In the genomic region with DNA sequence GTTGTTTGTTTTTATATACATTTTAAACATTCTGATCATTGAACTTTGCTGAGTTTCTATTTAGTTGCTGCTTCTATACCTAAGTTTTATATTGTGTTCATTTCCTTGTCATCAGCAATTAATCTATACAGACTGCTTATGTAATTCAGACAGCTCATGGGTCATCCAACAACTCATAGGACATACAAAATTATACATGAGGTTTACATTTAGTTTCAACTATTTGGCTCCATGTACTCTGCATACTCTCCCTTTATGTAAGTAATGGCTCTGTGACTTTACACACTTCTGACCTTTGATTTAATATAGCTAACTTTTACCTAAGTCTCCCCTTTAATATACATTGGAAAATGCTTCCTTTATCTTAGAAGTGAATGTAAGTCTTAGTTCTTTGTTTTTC, we compare ENCODE assay signal across 16 mouse cellular contexts.
"Had no signal": no experiment of that assay in that cellular context is flagged by ENCODE, and none has a peak within 500 bp of the region (broad histone marks: within the 10 kb centered on the region; RNA-seq: fewer than 3 reads in every experiment).

No protein-coding gene starts in this region.

- H3K36me3 ChIP-seq: liver, embryonic 12.5 days; midbrain, embryonic 13.5 days; midbrain, embryonic 15.5 days; neural tube, embryonic 13.5 days; neural tube, embryonic 15.5 days had no signal

- H3K27ac ChIP-seq: liver, embryonic 12.5 days; liver, embryonic 14.5 days; midbrain, embryonic 10.5 days; midbrain, embryonic 13.5 days; midbrain, embryonic 15.5 days; neural tube, embryonic 13.5 days; neural tube, embryonic 15.5 days had no signal

- H3K4me2 ChIP-seq: liver, embryonic 12.5 days; midbrain, embryonic 13.5 days; midbrain, embryonic 15.5 days; neural tube, embryonic 13.5 days; neural tube, embryonic 15.5 days had no signal

- H3K4me1 ChIP-seq: liver, embryonic 12.5 days; midbrain, embryonic 15.5 days; neural tube, embryonic 13.5 days; neural tube, embryonic 15.5 days had no signal

- H3K9ac ChIP-seq: liver, embryonic 12.5 days; liver, embryonic 14.5 days; midbrain, embryonic 13.5 days; midbrain, embryonic 15.5 days; neural tube, embryonic 13.5 days; neural tube, embryonic 15.5 days had no signal

- H3K27me3 ChIP-seq: liver, embryonic 12.5 days; midbrain, embryonic 13.5 days; midbrain, embryonic 15.5 days; neural tube, embryonic 13.5 days; neural tube, embryonic 15.5 days had no signal

- DNase-seq: lung, adult 2 months; right cerebral cortex, adult 18-20 months; right cerebral cortex, postnatal 25 days; right cerebral cortex, postnatal 4 days; spleen, adult 18-20 months; thymus, adult 18-20 months; thymus, postnatal 14 days; thymus, postnatal 36 days had no signal

- H3K4me3 ChIP-seq: liver, embryonic 12.5 days; midbrain, embryonic 10.5 days; midbrain, embryonic 13.5 days; midbrain, embryonic 15.5 days; myocyte; neural tube, embryonic 13.5 days; neural tube, embryonic 15.5 days had no signal

- ATAC-seq: liver, embryonic 12.5 days had no signal

- H3K9me3 ChIP-seq: liver, embryonic 12.5 days; midbrain, embryonic 10.5 days; midbrain, embryonic 13.5 days; midbrain, embryonic 15.5 days; neural tube, embryonic 13.5 days; neural tube, embryonic 15.5 days had no signal
